Mouse (Mus musculus): ENCODE data around the gene Tnfaip6. TPM values are rescaled to one million over a fixed set of nuclear protein-coding genes. Genes with fewer than 3 reads are reported as not detected.

Gene Tnfaip6
- polyA plus RNA-seq, 1 experiment from 2014 or later, result 3.7 TPM

DNA sequence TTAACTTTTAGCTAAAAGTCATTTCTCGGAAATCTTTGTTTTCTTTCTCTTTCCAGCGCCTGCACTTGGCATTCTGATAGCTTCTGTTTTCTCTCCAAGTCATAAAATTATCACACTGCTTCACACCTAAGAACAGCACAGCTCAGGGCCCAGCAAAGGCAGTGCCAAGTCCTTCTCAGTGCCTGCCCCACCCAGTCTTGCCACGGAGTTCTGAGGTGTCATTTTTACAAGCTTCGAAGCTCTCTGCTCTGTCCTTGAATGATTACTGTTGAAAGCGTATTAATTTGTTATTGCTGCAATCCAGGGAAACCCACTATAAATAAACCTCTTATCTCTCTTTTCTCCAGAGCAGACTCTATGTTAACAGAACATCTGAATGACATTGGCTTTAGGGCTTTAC is 15.7 kb downstream of the Tnfaip6 start:
- Histone ChIP-seq H3K36me3 (no peaks in the 10 kb centered on the region), H3K4me2 (peak overlapping the region; percentile 11; the same call in 1 of the 2 replicates), H3K27me3 (no peaks in the 10 kb centered on the region), H3K4me1 (replicated peaks) (peaks cover 14% of the 10 kb centered on the region), H3K9me3 (replicated peaks) (no peaks in the 10 kb centered on the region), H3K9ac (no peak overlapping the region), H3K27ac (peak overlapping the region; percentile 72), H3K4me3 (no peak overlapping the region)
- ATAC-seq (replicated peaks; ENCODE audit: insufficient number of reproducible peaks, insufficient read depth, low FRiP score, low read depth), result no peak
- WGBS, result 12% methylated on average over 5 of the region's 5 CpGs

- WGBS, result 25% methylated on average over 4 of the region's 4 CpGs
- Histone ChIP-seq H3K27me3 (no peaks in the 10 kb centered on the region), H3K9me3 (replicated peaks) (no peaks in the 10 kb centered on the region), H3K4me3 (no peak overlapping the region), H3K36me3 (no peaks in the 10 kb centered on the region), H3K4me1 (replicated peaks) (peaks cover 14% of the 10 kb centered on the region), H3K9ac (no peak overlapping the region), H3K27ac (peak overlapping the region; percentile 37; the same call in 1 of the 2 replicates), H3K4me2 (no peak overlapping the region)
- no peak for ATAC-seq (replicated peaks; ENCODE audit: insufficient number of reproducible peaks, insufficient read depth, low FRiP score, low read depth)
Measured at GRCm38 (mm10) chr2:52055616-52056015, 17.8 kb downstream of the Tnfaip6 start.

DNA sequence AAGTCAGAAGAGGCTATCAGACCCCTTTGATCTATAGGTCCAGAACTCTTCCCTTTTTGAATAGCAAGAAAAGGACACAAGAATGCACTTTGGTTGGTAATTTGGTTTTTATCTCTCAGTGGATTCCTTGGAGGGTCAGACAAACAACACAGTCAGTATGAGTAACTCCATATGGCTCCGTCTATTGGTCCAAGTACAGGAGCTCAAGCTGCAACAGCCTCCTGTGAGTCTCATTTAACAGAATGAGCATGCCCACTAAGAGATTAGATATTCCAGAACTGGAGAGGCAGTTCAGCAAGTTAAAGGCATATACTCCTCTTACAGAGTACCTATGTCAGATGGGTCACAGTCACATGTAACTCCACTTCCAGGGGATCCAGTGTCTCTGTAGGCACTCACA is 19.3 kb downstream of the Tnfaip6 start:
- Histone ChIP-seq H3K27ac (no peak overlapping the region), H3K4me1 (replicated peaks) (peaks cover 14% of the 10 kb centered on the region), H3K9me3 (replicated peaks) (no peaks in the 10 kb centered on the region), H3K9ac (no peak overlapping the region), H3K36me3 (no peaks in the 10 kb centered on the region), H3K4me2 (no peak overlapping the region), H3K27me3 (no peaks in the 10 kb centered on the region), H3K4me3 (no peak overlapping the region)
- ATAC-seq (replicated peaks; ENCODE audit: insufficient number of reproducible peaks, insufficient read depth, low FRiP score, low read depth), result no peak
- WGBS, result 53% methylated on average over 1 of the region's 1 CpGs

- no peak for ATAC-seq (replicated peaks; ENCODE audit: insufficient number of reproducible peaks, insufficient read depth, low FRiP score, low read depth)
- no peaks in the 10 kb centered on the region for H3K36me3 ChIP-seq
- H3K27me3 ChIP-seq, result no peaks in the 10 kb centered on the region
Measured at GRCm38 (mm10) chr2:52057681-52058080, 19.9 kb downstream of the Tnfaip6 start.

DNA sequence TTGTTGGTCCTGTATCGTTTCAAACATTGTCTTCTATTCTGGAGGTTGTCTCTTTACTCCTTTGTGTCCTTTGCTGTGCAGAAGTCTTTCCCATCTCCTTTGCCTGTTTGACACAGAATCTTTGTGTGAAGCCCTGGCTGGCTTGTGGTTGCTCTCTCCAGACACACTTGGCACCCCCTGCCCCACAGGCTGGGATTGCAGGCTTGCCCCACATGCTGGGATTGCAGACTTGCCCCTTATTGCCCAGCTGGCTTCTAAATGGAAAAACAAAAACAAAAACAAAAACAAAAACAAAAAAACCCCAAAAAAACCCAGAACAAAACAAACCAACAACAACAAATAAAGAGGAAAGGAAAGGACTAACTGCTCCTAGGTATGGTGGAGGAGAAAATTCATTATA is 30.8 kb downstream of the Tnfaip6 start:
- H3K27ac ChIP-seq, result no peak overlapping the region
- H3K27me3 ChIP-seq, result no peaks in the 10 kb centered on the region
- 63% methylated on average over 1 of the region's 1 CpGs for WGBS
- peaks cover 7% of the 10 kb centered on the region for H3K4me1 ChIP-seq (replicated peaks)
- no peaks in the 10 kb centered on the region for H3K9me3 ChIP-seq (replicated peaks)
- H3K36me3 ChIP-seq, result no peaks in the 10 kb centered on the region
- H3K4me2 ChIP-seq, result no peak overlapping the region
- H3K4me3 ChIP-seq, result no peak overlapping the region
- no peak for ATAC-seq (replicated peaks; ENCODE audit: insufficient number of reproducible peaks, insufficient read depth, low FRiP score, low read depth)
- H3K9ac ChIP-seq, result no peak overlapping the region

More at GRCm38 (mm10) chr2:52057681-52058080, 19.9 kb downstream of the Tnfaip6 start:
- Histone ChIP-seq H3K4me2 (no peak overlapping the region), H3K9ac (no peak overlapping the region), H3K9me3 (replicated peaks) (no peaks in the 10 kb centered on the region), H3K4me3 (no peak overlapping the region), H3K27ac (no peak overlapping the region), H3K4me1 (replicated peaks) (peaks cover 14% of the 10 kb centered on the region)

DNA sequence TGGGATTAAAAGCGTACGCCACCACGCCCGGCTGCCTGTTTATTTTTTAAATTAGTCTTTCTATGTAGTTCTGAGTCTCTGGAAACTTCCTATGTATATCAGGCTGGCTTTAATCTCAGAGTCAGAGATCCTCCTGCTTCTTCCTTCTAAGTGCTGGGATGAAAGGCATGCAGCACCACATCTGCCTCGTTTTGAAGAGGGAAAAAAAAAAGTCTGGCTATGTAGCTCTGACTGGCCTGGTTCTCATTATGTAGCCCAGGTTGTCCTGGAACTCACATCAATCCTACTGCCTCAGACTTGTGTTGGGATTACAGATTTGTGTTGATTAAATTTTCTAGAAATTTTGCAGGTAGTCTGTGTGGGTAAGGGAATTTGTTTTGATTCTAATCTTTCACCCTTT is 33.0 kb downstream of the Tnfaip6 start:
- Histone ChIP-seq H3K36me3 (peaks cover 4% of the 10 kb centered on the region; the same call in 1 of the 2 replicates), H3K9ac (no peak overlapping the region), H3K4me1 (replicated peaks) (peaks cover 10% of the 10 kb centered on the region), H3K9me3 (replicated peaks) (no peaks in the 10 kb centered on the region), H3K4me2 (no peak overlapping the region), H3K4me3 (no peak overlapping the region), H3K27me3 (no peaks in the 10 kb centered on the region), H3K27ac (no peak overlapping the region)
- WGBS, result 82% methylated on average over 5 of the region's 5 CpGs
- no peak for ATAC-seq (replicated peaks; ENCODE audit: insufficient number of reproducible peaks, insufficient read depth, low FRiP score, low read depth)

- 70% methylated on average over 13 of the region's 13 CpGs for WGBS
- H3K27me3 ChIP-seq, result no peaks in the 10 kb centered on the region
- H3K4me3 ChIP-seq, result no peak overlapping the region
- no peaks in the 10 kb centered on the region for H3K9me3 ChIP-seq (replicated peaks)
- H3K4me1 ChIP-seq (replicated peaks), result peaks cover 10% of the 10 kb centered on the region
- no peak overlapping the region for H3K9ac ChIP-seq
- ATAC-seq (replicated peaks; ENCODE audit: insufficient number of reproducible peaks, insufficient read depth, low FRiP score, low read depth), result no peak
- H3K4me2 ChIP-seq, result peak overlapping the region; percentile 79; the same call in 1 of the 2 replicates
- peaks cover 4% of the 10 kb centered on the region for H3K36me3 ChIP-seq
- no peak overlapping the region for H3K27ac ChIP-seq
Measured at GRCm38 (mm10) chr2:52071241-52071991, 33.6 kb downstream of the Tnfaip6 start.

GRCm38 (mm10) chr2:52072065-52072490 is 34.3 kb downstream of the Tnfaip6 start:
- H3K27me3 ChIP-seq, result no peaks in the 10 kb centered on the region
- H3K4me3 ChIP-seq, result peak overlapping the region; percentile 100
- no peaks in the 10 kb centered on the region for H3K9me3 ChIP-seq (replicated peaks)
- H3K4me2 ChIP-seq, result peak overlapping the region; percentile 79
- peak overlapping the region; percentile 88 for H3K27ac ChIP-seq
- H3K36me3 ChIP-seq, result peaks cover 9% of the 10 kb centered on the region
- no peak for ATAC-seq (replicated peaks; ENCODE audit: insufficient number of reproducible peaks, insufficient read depth, low FRiP score, low read depth)
- H3K9ac ChIP-seq, result peak overlapping the region; percentile 97
- peaks cover 10% of the 10 kb centered on the region for H3K4me1 ChIP-seq (replicated peaks)
- WGBS, result 7% methylated on average over 10 of the region's 10 CpGs

- peaks cover 10% of the 10 kb centered on the region for H3K4me1 ChIP-seq (replicated peaks)
- H3K27me3 ChIP-seq, result no peaks in the 10 kb centered on the region
- H3K9ac ChIP-seq, result peak within 1 kb of the TSS; percentile 97
- WGBS, result under 1% methylated on average over 59 of the region's 72 CpGs
- peak within 1 kb of the TSS; percentile 79 for H3K4me2 ChIP-seq
- no peaks in the 10 kb centered on the region for H3K9me3 ChIP-seq (replicated peaks)
- peak within 1 kb of the TSS; percentile 88 for H3K27ac ChIP-seq
- peaks cover 13% of the 10 kb centered on the region for H3K36me3 ChIP-seq
- peak; percentile 94 for ATAC-seq (replicated peaks; ENCODE audit: insufficient number of reproducible peaks, insufficient read depth, low FRiP score, low read depth)
- H3K4me3 ChIP-seq, result peak within 1 kb of the TSS; percentile 100
Measured at GRCm38 (mm10) chr2:52072491-52073140, 34.8 kb downstream of the Tnfaip6 start, which contains the start of gene Rif1. Rif1 (plus strand) TSS chr2:52072832.

DNA sequence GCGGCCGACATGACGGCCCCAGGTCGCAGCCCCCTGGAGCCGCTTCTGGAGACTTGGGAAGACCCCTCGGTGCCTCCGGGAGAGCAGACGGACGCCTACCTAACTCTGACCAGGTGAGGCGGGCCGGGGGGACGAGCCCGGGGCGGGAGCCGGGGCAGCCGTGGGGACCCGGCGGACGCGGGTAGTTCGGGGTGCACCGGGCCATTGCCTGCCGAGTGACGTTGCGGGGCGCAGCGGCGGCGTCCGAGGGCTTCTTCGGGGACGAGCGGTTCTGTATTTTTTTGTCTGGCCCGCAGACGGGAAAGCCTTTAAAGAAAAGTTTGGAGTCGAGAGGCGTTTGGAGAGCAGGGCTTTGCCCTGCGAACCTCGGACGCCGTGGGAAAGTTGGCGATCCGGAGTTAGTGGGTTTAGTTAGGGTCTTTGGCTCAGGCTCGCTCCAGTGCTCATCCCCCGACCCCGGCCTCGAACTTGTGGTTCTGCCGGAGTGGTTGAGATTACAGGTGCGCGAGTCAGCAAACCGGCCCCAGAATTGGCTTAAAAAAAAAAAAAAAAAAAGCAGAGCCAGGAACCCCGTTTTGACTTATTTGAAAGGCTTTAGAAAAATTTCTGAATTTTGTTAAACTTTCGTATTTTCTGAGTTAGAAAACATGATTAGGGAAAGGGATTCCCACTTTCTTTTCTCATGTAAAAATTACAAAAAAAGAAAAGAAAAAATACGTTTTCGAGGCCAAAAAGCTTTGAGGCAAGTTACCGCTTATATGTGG is 35.5 kb downstream of the Tnfaip6 start:
- Histone ChIP-seq H3K4me3 (peak overlapping the region; percentile 100), H3K36me3 (peaks cover 13% of the 10 kb centered on the region), H3K27ac (peak overlapping the region; percentile 88), H3K9ac (peak overlapping the region; percentile 97), H3K27me3 (no peaks in the 10 kb centered on the region), H3K9me3 (replicated peaks) (no peaks in the 10 kb centered on the region), H3K4me2 (peak overlapping the region; percentile 79), H3K4me1 (replicated peaks) (peaks cover 10% of the 10 kb centered on the region)
- 2% methylated on average over 56 of the region's 56 CpGs for WGBS
- peak; percentile 51 for ATAC-seq (replicated peaks; ENCODE audit: insufficient number of reproducible peaks, insufficient read depth, low FRiP score, low read depth)

- Histone ChIP-seq H3K36me3 (peaks cover 36% of the 10 kb centered on the region), H3K9me3 (replicated peaks) (no peaks in the 10 kb centered on the region), H3K27me3 (no peaks in the 10 kb centered on the region), H3K4me3 (no peak overlapping the region), H3K27ac (no peak overlapping the region), H3K4me1 (replicated peaks) (peaks cover 6% of the 10 kb centered on the region; the same call in 1 of the 2 replicates), H3K9ac (no peak overlapping the region), H3K4me2 (no peak overlapping the region)
- no peak for ATAC-seq (replicated peaks; ENCODE audit: insufficient number of reproducible peaks, insufficient read depth, low FRiP score, low read depth)
- WGBS, result 92% methylated on average over 2 of the region's 2 CpGs
Measured at GRCm38 (mm10) chr2:52078666-52079065, 40.9 kb downstream of the Tnfaip6 start.

Measured in heart, embryonic 15.5 days (tissue).